Mouse (Mus musculus): ENCODE results near the gene Cox7a1. TPM values are rescaled to one million over a fixed set of nuclear protein-coding genes. Genes with fewer than 3 reads are reported as not detected.

Cox7a1 gene
- polyA plus RNA-seq, 1 experiment from 2014 or later, result 4.5 TPM

DNA sequence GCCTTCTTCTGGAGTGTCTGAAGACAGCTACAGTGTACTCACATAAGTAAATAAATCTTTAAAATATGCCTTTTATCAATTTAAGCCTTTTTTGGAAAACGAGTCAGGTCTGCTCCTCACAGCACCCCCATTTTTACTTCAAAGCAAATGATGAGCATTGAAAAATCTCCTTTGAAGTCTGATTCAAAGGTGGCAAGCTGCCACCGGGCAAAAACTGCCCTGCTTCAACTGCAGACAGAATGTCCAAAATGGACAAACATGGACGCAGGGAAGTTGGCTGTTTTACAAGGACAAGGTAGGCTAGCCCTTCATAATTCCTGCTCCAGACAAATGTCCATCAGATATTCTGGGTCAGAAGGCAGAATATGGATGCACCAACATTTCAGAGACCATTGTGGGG is 37.5 kb downstream of the Cox7a1 start:
- no peak overlapping the region for H3K4me2 ChIP-seq
- H3K4me1 ChIP-seq (ENCODE audit: insufficient read depth), result no peaks in the 10 kb centered on the region
- H3K27me3 ChIP-seq (ENCODE audit: insufficient read depth, low read length), result no peaks in the 10 kb centered on the region
- no peak overlapping the region for H3K9ac ChIP-seq
- H3K4me3 ChIP-seq (ENCODE audit: low read depth, low read length), result no peak overlapping the region
- no peak for TF ChIP-seq CTCF (IDR thresholded peaks at IDR 0.05; ENCODE audit: low read depth)
- no peak overlapping the region for H3K27ac ChIP-seq (ENCODE audit: low read depth)
- no peaks in the 10 kb centered on the region for H3K9me3 ChIP-seq (ENCODE audit: low read depth, low read length)
- WGBS, result 77% methylated on average over 3 of the region's 3 CpGs
- peaks cover 30% of the 10 kb centered on the region for H3K36me3 ChIP-seq (ENCODE audit: insufficient read depth)
- ATAC-seq (ENCODE audit: insufficient read depth) (no peak), DNase-seq (no peak)

DNA sequence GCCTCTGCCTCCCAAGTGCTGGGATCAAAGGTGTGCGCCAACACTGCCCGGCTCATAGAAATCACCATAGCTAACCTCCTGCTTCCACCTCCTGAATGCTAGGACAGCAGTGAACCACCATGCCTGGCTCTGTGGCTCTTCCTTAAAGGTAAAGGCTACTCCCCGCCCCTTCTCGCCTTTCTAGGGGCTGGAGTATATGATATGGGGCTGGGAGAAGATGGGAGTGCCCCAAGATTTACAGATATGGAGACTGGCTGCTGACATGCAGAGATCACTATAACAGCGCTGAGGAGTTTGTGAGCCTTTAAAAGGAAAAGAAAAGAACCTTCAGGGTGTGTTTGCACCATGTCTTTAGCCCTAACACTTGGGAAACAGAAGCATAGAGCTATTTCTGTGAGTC is 38.3 kb downstream of the Cox7a1 start:
- DNase-seq, result no peak
- no peaks in the 10 kb centered on the region for H3K9me3 ChIP-seq (ENCODE audit: low read depth, low read length)
- H3K4me2 ChIP-seq, result no peak overlapping the region
- no peak overlapping the region for H3K4me3 ChIP-seq (ENCODE audit: low read depth, low read length)
- H3K9ac ChIP-seq, result no peak overlapping the region
- peaks cover 38% of the 10 kb centered on the region for H3K36me3 ChIP-seq (ENCODE audit: insufficient read depth)
- WGBS, result 85% methylated on average over 5 of the region's 5 CpGs
- no peaks in the 10 kb centered on the region for H3K4me1 ChIP-seq (ENCODE audit: insufficient read depth)
- H3K27me3 ChIP-seq (ENCODE audit: insufficient read depth, low read length), result no peaks in the 10 kb centered on the region
- no peak overlapping the region for H3K27ac ChIP-seq (ENCODE audit: low read depth)
- ATAC-seq (ENCODE audit: insufficient read depth), result no peak
- no peak for TF ChIP-seq CTCF (IDR thresholded peaks at IDR 0.05; ENCODE audit: low read depth)

DNA sequence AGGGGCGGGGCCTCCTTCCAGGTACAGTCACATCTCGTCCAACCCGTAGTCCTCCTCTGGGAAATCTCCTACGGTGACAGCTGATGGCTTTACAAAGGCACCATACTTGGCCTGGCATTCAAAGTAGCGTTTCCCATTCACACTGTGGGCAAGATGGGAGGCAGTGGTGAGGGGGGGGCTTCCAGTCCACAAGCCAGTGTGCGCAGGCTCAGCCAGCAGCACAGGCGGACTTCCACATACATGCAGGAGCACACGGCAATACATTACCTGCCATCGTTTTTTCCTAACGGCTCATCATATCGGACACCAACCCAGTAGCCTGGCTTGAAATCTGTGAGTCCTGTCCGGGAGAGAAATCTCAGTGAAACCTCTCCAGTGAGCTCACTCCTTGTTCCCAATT is 40.3 kb downstream of the Cox7a1 start:
- peaks cover 46% of the 10 kb centered on the region for H3K36me3 ChIP-seq (ENCODE audit: insufficient read depth)
- no peaks in the 10 kb centered on the region for H3K27me3 ChIP-seq (ENCODE audit: insufficient read depth, low read length)
- WGBS, result 91% methylated on average over 12 of the region's 12 CpGs
- no peak overlapping the region for H3K4me3 ChIP-seq (ENCODE audit: low read depth, low read length)
- DNase-seq (no peak), ATAC-seq (ENCODE audit: insufficient read depth) (no peak)
- no peak for TF ChIP-seq CTCF (IDR thresholded peaks at IDR 0.05; ENCODE audit: low read depth)
- no peak overlapping the region for H3K4me2 ChIP-seq
- H3K27ac ChIP-seq (ENCODE audit: low read depth), result no peak overlapping the region
- H3K9ac ChIP-seq, result no peak overlapping the region
- H3K9me3 ChIP-seq (ENCODE audit: low read depth, low read length), result no peaks in the 10 kb centered on the region
- no peaks in the 10 kb centered on the region for H3K4me1 ChIP-seq (ENCODE audit: insufficient read depth)

DNA sequence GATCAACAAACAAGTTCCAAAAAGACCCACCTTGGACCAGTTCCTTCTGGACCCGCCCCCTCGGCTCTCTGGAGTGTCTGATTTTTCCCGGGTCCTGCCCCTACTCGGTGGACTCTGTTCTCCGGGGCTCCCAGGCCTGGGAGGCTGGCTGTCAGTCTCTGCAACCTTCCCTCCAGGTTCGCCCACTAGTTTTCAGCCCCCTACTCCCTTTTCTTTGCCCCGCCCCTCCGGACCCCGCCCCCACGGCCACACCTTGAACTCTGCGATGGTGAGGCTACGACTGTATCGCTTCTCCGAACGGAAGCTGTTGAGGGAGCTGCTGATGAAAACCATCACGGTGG is 47.4 kb downstream of the Cox7a1 start:
- H3K4me1 ChIP-seq (ENCODE audit: insufficient read depth), result peaks cover 4% of the 10 kb centered on the region; the same call in 1 of the 2 replicates
- peak overlapping the region; percentile 85 for H3K4me2 ChIP-seq
- H3K4me3 ChIP-seq (ENCODE audit: low read depth, low read length), result peak overlapping the region; percentile 73
- no peak for TF ChIP-seq CTCF (IDR thresholded peaks at IDR 0.05; ENCODE audit: low read depth)
- no peak overlapping the region for H3K27ac ChIP-seq (ENCODE audit: low read depth)
- peak; percentile 18 for ATAC-seq (ENCODE audit: insufficient read depth)
- peak; percentile 35 for DNase-seq
- under 1% methylated on average over 16 of the region's 16 CpGs for WGBS
- H3K9me3 ChIP-seq (ENCODE audit: low read depth, low read length), result no peaks in the 10 kb centered on the region
- peak overlapping the region; percentile 76 for H3K9ac ChIP-seq
- peaks cover 34% of the 10 kb centered on the region for H3K36me3 ChIP-seq (ENCODE audit: insufficient read depth)
- H3K27me3 ChIP-seq (ENCODE audit: insufficient read depth, low read length), result no peaks in the 10 kb centered on the region

DNA sequence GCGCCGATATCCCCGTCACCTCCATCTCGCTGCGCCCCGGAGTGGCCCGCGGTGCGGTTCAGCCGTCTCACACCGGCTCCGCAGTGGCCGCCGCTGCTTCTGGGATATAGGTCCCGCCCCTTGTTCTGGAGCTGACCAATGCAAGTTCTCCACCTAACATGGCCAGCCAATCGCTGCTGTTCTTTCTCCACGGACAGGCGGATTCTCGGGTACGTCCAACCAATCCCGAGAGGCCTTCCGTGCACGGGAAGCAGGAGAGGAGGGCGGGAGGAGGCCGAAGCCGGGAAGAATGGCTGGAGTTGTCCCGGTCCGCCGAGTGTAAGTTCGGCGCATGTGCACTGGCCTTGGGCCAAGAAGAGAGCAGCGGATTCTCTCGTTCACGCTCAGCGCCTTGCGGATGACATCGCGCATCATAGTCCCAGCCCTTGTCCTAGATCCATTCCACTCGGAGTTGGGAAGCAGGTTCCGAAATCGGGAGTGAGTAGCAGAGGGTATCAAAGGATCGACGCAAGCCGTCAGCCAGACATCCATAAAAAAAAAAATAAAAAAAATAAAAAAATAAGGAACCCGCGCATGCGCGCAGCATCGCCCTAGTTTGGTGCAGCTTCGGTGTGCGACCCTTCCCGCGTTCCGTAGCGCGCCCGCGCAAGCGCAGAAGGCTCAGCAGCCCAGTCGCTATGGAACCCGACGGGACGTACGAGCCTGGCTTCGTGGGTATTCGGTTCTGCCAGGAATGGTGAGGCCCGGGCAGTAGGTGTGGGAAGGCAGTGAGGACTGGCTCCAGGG is 47.9 kb downstream of the Cox7a1 start, which contains the start of the genes Polr2i and Tbcb:
TSS of gene Polr2i (plus strand) at position 280 of the 786 bp plus-strand sequence.
TSS of gene Tbcb (minus strand) at position 604 of the 786 bp plus-strand sequence.
- H3K4me2 ChIP-seq, result peak within 1 kb of the TSS; percentile 85
- peak within 1 kb of the TSS; percentile 73 for H3K4me3 ChIP-seq (ENCODE audit: low read depth, low read length)
- ATAC-seq (ENCODE audit: insufficient read depth) (peak; percentile 95), DNase-seq (peak; percentile 98)
- peak within 1 kb of the TSS; percentile 95 for H3K27ac ChIP-seq (ENCODE audit: low read depth)
- peaks cover 29% of the 10 kb centered on the region; the same call in 1 of the 2 replicates for H3K36me3 ChIP-seq (ENCODE audit: insufficient read depth)
- no peak for TF ChIP-seq CTCF (IDR thresholded peaks at IDR 0.05; ENCODE audit: low read depth)
- WGBS, result under 1% methylated on average over 67 of the region's 67 CpGs
- peak within 1 kb of the TSS; percentile 76 for H3K9ac ChIP-seq
- H3K9me3 ChIP-seq (ENCODE audit: low read depth, low read length), result no peaks in the 10 kb centered on the region
- H3K27me3 ChIP-seq (ENCODE audit: insufficient read depth, low read length), result no peaks in the 10 kb centered on the region
- H3K4me1 ChIP-seq (ENCODE audit: insufficient read depth), result peaks cover 4% of the 10 kb centered on the region; the same call in 1 of the 2 replicates

DNA sequence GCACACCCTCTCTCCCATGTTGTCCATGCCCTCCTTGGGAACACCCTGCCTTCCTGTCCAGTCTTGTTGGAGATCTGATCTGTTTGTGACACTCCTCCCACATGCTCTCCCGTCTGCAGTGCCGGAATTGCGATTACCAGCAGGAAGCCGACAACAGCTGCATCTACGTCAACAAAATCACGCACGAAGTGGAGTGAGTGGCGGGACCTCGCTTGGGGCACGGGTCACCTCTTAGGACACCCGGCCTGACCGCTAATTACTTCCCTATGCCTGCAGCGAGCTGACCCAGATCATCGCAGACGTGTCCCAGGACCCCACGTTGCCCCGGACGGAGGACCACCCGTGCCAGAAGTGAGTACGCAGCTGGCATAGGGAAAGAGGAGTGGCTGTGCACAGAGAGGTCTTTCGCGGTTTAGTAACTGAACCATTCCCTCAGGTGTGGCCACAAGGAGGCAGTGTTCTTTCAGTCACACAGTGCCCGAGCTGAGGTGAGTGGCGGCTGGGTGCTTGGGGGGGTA is 48.7 kb downstream of the Cox7a1 start:
- Histone ChIP-seq H3K4me3 (ENCODE audit: low read depth, low read length) (peak overlapping the region; percentile 73), H3K4me2 (peak overlapping the region; percentile 85), H3K36me3 (ENCODE audit: insufficient read depth) (peaks cover 20% of the 10 kb centered on the region; the same call in 1 of the 2 replicates), H3K4me1 (ENCODE audit: insufficient read depth) (peaks cover 4% of the 10 kb centered on the region; the same call in 1 of the 2 replicates), H3K27ac (ENCODE audit: low read depth) (peak overlapping the region; percentile 95), H3K9me3 (ENCODE audit: low read depth, low read length) (no peaks in the 10 kb centered on the region), H3K9ac (peak overlapping the region; percentile 76), H3K27me3 (ENCODE audit: insufficient read depth, low read length) (no peaks in the 10 kb centered on the region)
- TF ChIP-seq CTCF (IDR thresholded peaks at IDR 0.05; ENCODE audit: low read depth), result peak; percentile 69
- WGBS, result 3% methylated on average over 24 of the region's 24 CpGs
- ATAC-seq (ENCODE audit: insufficient read depth) (peak; percentile 16), DNase-seq (peak; percentile 79)

DNA sequence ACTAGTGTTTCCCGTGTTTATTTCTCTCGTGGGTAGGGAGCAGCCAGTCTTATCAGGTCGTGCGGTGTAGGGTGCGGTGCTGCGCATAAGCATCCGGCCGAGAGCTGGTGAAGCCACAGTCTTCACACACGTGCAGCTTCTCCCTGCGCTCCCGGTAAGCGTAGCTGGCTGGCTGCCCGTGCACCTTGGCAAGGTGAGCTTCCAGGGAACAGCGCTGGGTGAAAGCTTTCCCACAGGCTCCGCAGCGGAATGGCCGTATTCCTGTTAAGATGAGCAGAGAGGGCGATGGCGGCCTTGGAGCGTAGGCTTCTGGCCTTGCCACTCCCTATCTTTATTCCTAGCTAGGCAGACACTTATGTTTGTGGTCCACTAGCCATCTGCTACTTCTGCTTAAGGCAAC is 49.4 kb downstream of the Cox7a1 start:
- H3K9me3 ChIP-seq (ENCODE audit: low read depth, low read length), result no peaks in the 10 kb centered on the region
- H3K4me2 ChIP-seq, result peak overlapping the region; percentile 85
- H3K27ac ChIP-seq (ENCODE audit: low read depth), result no peak overlapping the region
- peak overlapping the region; percentile 26; the same call in 1 of the 2 replicates for H3K9ac ChIP-seq
- no peaks in the 10 kb centered on the region for H3K27me3 ChIP-seq (ENCODE audit: insufficient read depth, low read length)
- ATAC-seq (ENCODE audit: insufficient read depth) (no peak), DNase-seq (no peak)
- peaks cover 4% of the 10 kb centered on the region; the same call in 1 of the 2 replicates for H3K4me1 ChIP-seq (ENCODE audit: insufficient read depth)
- peak overlapping the region; percentile 73 for H3K4me3 ChIP-seq (ENCODE audit: low read depth, low read length)
- TF ChIP-seq CTCF (IDR thresholded peaks at IDR 0.05; ENCODE audit: low read depth), result no peak
- peaks cover 20% of the 10 kb centered on the region; the same call in 1 of the 2 replicates for H3K36me3 ChIP-seq (ENCODE audit: insufficient read depth)
- WGBS, result 85% methylated on average over 20 of the region's 20 CpGs
